Mouse (Mus musculus): ENCODE results near the gene Tbc1d1. TPM values are rescaled to one million over a fixed set of nuclear protein-coding genes. Genes with fewer than 3 reads are reported as not detected.

Gene Tbc1d1
- polyA plus RNA-seq, 1 experiment from 2014 or later = 39.9 TPM

DNA sequence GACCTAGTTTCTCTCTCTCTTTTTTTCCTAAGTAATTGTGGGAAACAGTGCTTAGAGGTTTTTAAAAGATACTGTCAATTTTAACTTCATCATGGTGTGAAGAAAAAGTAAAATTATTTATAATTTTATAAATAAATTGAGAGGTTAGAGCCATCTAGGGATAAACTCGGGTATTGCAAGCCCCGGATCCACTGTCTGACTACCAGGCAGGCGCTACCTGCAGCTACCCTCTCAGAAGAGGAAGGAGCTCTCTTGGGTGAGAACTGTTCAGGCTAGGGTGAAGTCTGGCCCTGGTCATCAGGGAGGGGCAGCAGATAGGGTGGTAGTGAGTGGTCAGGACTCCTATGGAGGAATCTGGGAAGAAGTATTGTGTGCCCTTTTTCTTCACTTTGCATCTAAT, 109.0 kb downstream of the Tbc1d1 start:
- ATAC-seq (ENCODE audit: low FRiP score, low TSS enrichment) = 0 out of 2 replicates have a peak, but pooled peaks have one; percentile 71
- H3K36me3 ChIP-seq (ENCODE audit: control insufficient read depth, insufficient read depth, low read length) = no peaks in the 10 kb centered on the region
- H3K9ac ChIP-seq (ENCODE audit: low read depth, low read length) = no peak overlapping the region
- H3K4me2 ChIP-seq (replicated peaks; ENCODE audit: low read depth, low read length) = no peak overlapping the region
- H3K27ac ChIP-seq (ENCODE audit: low read depth, low read length) = no peak overlapping the region
- WGBS = 28% methylated on average over 3 of the region's 3 CpGs
- no peaks in the 10 kb centered on the region for H3K9me3 ChIP-seq (ENCODE audit: control insufficient read depth, low read length)
- no peak overlapping the region for H3K4me3 ChIP-seq (ENCODE audit: low read length)
- H3K4me1 ChIP-seq (ENCODE audit: control insufficient read depth, insufficient read depth, low read length) = 0 out of 2 replicates have a peak, but pooled peaks cover 4% of the 10 kb centered on the region
- no peaks in the 10 kb centered on the region for H3K27me3 ChIP-seq (ENCODE audit: control insufficient read depth, insufficient read depth, low read length)

- ATAC-seq (ENCODE audit: low FRiP score, low TSS enrichment) = no peak
- Histone ChIP-seq H3K36me3 (ENCODE audit: control insufficient read depth, insufficient read depth, low read length) (peaks cover 1% of the 10 kb centered on the region; the same call in 1 of the 2 replicates), H3K27me3 (ENCODE audit: control insufficient read depth, insufficient read depth, low read length) (no peaks in the 10 kb centered on the region), H3K9me3 (ENCODE audit: control insufficient read depth, low read length) (no peaks in the 10 kb centered on the region), H3K4me3 (ENCODE audit: low read length) (no peak overlapping the region), H3K4me2 (replicated peaks; ENCODE audit: low read depth, low read length) (no peak overlapping the region), H3K4me1 (ENCODE audit: control insufficient read depth, insufficient read depth, low read length) (0 out of 2 replicates have a peak, but pooled peaks cover 4% of the 10 kb centered on the region), H3K27ac (ENCODE audit: low read depth, low read length) (no peak overlapping the region), H3K9ac (ENCODE audit: low read depth, low read length) (no peak overlapping the region)
- 77% methylated on average over 3 of the region's 3 CpGs for WGBS
Measured at GRCm38 (mm10) chr5:64265906-64266305, 109.8 kb downstream of the Tbc1d1 start.

GRCm38 (mm10) chr5:64266534-64266933, 110.4 kb downstream of the Tbc1d1 start:
- H3K27ac ChIP-seq (ENCODE audit: low read depth, low read length) = no peak overlapping the region
- 80% methylated on average over 2 of the region's 2 CpGs for WGBS
- H3K9ac ChIP-seq (ENCODE audit: low read depth, low read length) = no peak overlapping the region
- no peaks in the 10 kb centered on the region for H3K27me3 ChIP-seq (ENCODE audit: control insufficient read depth, insufficient read depth, low read length)
- no peak overlapping the region for H3K4me2 ChIP-seq (replicated peaks; ENCODE audit: low read depth, low read length)
- H3K36me3 ChIP-seq (ENCODE audit: control insufficient read depth, insufficient read depth, low read length) = peaks cover 7% of the 10 kb centered on the region
- H3K4me3 ChIP-seq (ENCODE audit: low read length) = no peak overlapping the region
- no peaks in the 10 kb centered on the region for H3K9me3 ChIP-seq (ENCODE audit: control insufficient read depth, low read length)
- 0 out of 2 replicates have a peak, but pooled peaks cover 4% of the 10 kb centered on the region for H3K4me1 ChIP-seq (ENCODE audit: control insufficient read depth, insufficient read depth, low read length)
- no peak for ATAC-seq (ENCODE audit: low FRiP score, low TSS enrichment)

GRCm38 (mm10) chr5:64267279-64267678, 111.2 kb downstream of the Tbc1d1 start:
- WGBS = 77% methylated on average over 9 of the region's 9 CpGs
- ATAC-seq (ENCODE audit: low FRiP score, low TSS enrichment) = no peak
- no peak overlapping the region for H3K9ac ChIP-seq (ENCODE audit: low read depth, low read length)

DNA sequence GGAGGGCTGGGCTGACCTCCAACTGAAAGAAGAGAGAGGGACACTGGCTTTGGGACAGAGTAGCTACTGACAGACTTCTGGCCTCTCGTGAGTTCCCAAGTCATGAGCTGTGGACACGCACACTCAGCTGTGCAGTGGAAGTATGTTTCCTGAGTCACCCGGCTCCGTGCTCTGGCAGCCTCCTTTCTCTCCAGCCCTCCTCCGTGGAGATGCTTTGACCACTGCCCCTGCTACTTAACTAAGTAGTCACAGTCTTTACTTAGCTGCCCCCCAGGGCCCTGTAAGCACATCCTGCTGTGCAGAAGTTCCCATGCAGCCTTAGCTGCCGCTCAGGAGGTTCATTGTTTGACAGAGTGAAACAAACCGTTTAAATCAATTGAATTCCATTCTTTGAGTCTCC, 113.6 kb downstream of the Tbc1d1 start:
- no peak for ATAC-seq (ENCODE audit: low FRiP score, low TSS enrichment)
- Histone ChIP-seq H3K9ac (ENCODE audit: low read depth, low read length) (no peak overlapping the region; the same call in 1 of the 2 replicates), H3K27ac (ENCODE audit: low read depth, low read length) (no peak overlapping the region), H3K36me3 (ENCODE audit: control insufficient read depth, insufficient read depth, low read length) (peaks cover 23% of the 10 kb centered on the region), H3K9me3 (ENCODE audit: control insufficient read depth, low read length) (no peaks in the 10 kb centered on the region), H3K4me2 (replicated peaks; ENCODE audit: low read depth, low read length) (no peak overlapping the region), H3K4me3 (ENCODE audit: low read length) (no peak overlapping the region), H3K4me1 (ENCODE audit: control insufficient read depth, insufficient read depth, low read length) (0 out of 2 replicates have a peak, but pooled peaks cover 4% of the 10 kb centered on the region), H3K27me3 (ENCODE audit: control insufficient read depth, insufficient read depth, low read length) (no peaks in the 10 kb centered on the region)
- 56% methylated on average over 7 of the region's 7 CpGs for WGBS

More at GRCm38 (mm10) chr5:64267279-64267678, 111.2 kb downstream of the Tbc1d1 start:
- Histone ChIP-seq H3K4me2 (replicated peaks; ENCODE audit: low read depth, low read length) (no peak overlapping the region), H3K27me3 (ENCODE audit: control insufficient read depth, insufficient read depth, low read length) (no peaks in the 10 kb centered on the region), H3K4me3 (ENCODE audit: low read length) (no peak overlapping the region), H3K4me1 (ENCODE audit: control insufficient read depth, insufficient read depth, low read length) (0 out of 2 replicates have a peak, but pooled peaks cover 4% of the 10 kb centered on the region), H3K27ac (ENCODE audit: low read depth, low read length) (no peak overlapping the region), H3K36me3 (ENCODE audit: control insufficient read depth, insufficient read depth, low read length) (peaks cover 12% of the 10 kb centered on the region), H3K9me3 (ENCODE audit: control insufficient read depth, low read length) (no peaks in the 10 kb centered on the region)

DNA sequence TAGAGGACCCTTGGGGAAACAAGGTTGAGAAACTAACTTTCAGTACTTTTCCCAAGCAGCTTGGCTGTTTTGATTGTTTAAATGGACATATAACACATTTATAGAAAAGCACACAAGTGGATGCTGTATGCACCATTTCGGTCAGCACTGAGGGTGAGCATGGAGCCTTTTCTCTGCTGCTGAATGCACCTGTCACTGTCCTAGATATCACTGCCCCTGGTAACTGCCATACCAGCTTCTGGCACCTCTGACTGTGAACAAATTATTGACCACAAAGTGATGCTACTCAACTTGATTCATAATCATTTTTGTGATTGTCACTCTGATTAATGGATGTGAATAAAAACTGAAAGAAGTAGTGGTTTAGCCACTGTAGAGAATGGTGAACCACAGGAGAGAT, 117.4 kb downstream of the Tbc1d1 start:
- Histone ChIP-seq H3K4me1 (ENCODE audit: control insufficient read depth, insufficient read depth, low read length) (0 out of 2 replicates have a peak, but pooled peaks cover 4% of the 10 kb centered on the region), H3K27ac (ENCODE audit: low read depth, low read length) (no peak overlapping the region), H3K4me3 (ENCODE audit: low read length) (no peak overlapping the region), H3K27me3 (ENCODE audit: control insufficient read depth, insufficient read depth, low read length) (no peaks in the 10 kb centered on the region), H3K9ac (ENCODE audit: low read depth, low read length) (no peak overlapping the region), H3K9me3 (ENCODE audit: control insufficient read depth, low read length) (no peaks in the 10 kb centered on the region), H3K36me3 (ENCODE audit: control insufficient read depth, insufficient read depth, low read length) (peaks cover 44% of the 10 kb centered on the region), H3K4me2 (replicated peaks; ENCODE audit: low read depth, low read length) (no peak overlapping the region)
- no peak for ATAC-seq (ENCODE audit: low FRiP score, low TSS enrichment)
- 91% methylated on average over 1 of the region's 1 CpGs for WGBS

- Histone ChIP-seq H3K4me3 (ENCODE audit: low read length) (no peak overlapping the region), H3K4me1 (ENCODE audit: control insufficient read depth, insufficient read depth, low read length) (0 out of 2 replicates have a peak, but pooled peaks cover 4% of the 10 kb centered on the region), H3K27ac (ENCODE audit: low read depth, low read length) (no peak overlapping the region), H3K9ac (ENCODE audit: low read depth, low read length) (no peak overlapping the region), H3K36me3 (ENCODE audit: control insufficient read depth, insufficient read depth, low read length) (peaks cover 46% of the 10 kb centered on the region), H3K9me3 (ENCODE audit: control insufficient read depth, low read length) (no peaks in the 10 kb centered on the region), H3K4me2 (replicated peaks; ENCODE audit: low read depth, low read length) (no peak overlapping the region), H3K27me3 (ENCODE audit: control insufficient read depth, insufficient read depth, low read length) (no peaks in the 10 kb centered on the region)
- no peak for ATAC-seq (ENCODE audit: low FRiP score, low TSS enrichment)
- WGBS = 87% methylated on average over 9 of the region's 9 CpGs
Measured at GRCm38 (mm10) chr5:64274296-64274695, 118.2 kb downstream of the Tbc1d1 start.

GRCm38 (mm10) chr5:64274738-64275451, 118.8 kb downstream of the Tbc1d1 start:
- peak; percentile 81; the same call in 1 of the 2 replicates for ATAC-seq (ENCODE audit: low FRiP score, low TSS enrichment)
- WGBS = 36% methylated on average over 17 of the region's 17 CpGs
- no peak overlapping the region for H3K9ac ChIP-seq (ENCODE audit: low read depth, low read length)

GRCm38 (mm10) chr5:64277646-64278191, 121.6 kb downstream of the Tbc1d1 start:
- no peak overlapping the region for H3K9ac ChIP-seq (ENCODE audit: low read depth, low read length)
- H3K36me3 ChIP-seq (ENCODE audit: control insufficient read depth, insufficient read depth, low read length) = peaks cover 51% of the 10 kb centered on the region
- WGBS = 83% methylated on average over 7 of the region's 7 CpGs
- ATAC-seq (ENCODE audit: low FRiP score, low TSS enrichment) = no peak
- no peak overlapping the region for H3K27ac ChIP-seq (ENCODE audit: low read depth, low read length)
- H3K4me2 ChIP-seq (replicated peaks; ENCODE audit: low read depth, low read length) = no peak overlapping the region
- H3K27me3 ChIP-seq (ENCODE audit: control insufficient read depth, insufficient read depth, low read length) = no peaks in the 10 kb centered on the region
- no peak overlapping the region for H3K4me3 ChIP-seq (ENCODE audit: low read length)
- H3K4me1 ChIP-seq (ENCODE audit: control insufficient read depth, insufficient read depth, low read length) = peaks cover 9% of the 10 kb centered on the region; the same call in 1 of the 2 replicates
- H3K9me3 ChIP-seq (ENCODE audit: control insufficient read depth, low read length) = no peaks in the 10 kb centered on the region

More at GRCm38 (mm10) chr5:64274738-64275451, 118.8 kb downstream of the Tbc1d1 start:
- Histone ChIP-seq H3K4me1 (ENCODE audit: control insufficient read depth, insufficient read depth, low read length) (peaks cover 4% of the 10 kb centered on the region; the same call in 1 of the 2 replicates), H3K36me3 (ENCODE audit: control insufficient read depth, insufficient read depth, low read length) (peaks cover 52% of the 10 kb centered on the region), H3K27me3 (ENCODE audit: control insufficient read depth, insufficient read depth, low read length) (no peaks in the 10 kb centered on the region), H3K9me3 (ENCODE audit: control insufficient read depth, low read length) (no peaks in the 10 kb centered on the region), H3K4me2 (replicated peaks; ENCODE audit: low read depth, low read length) (no peak overlapping the region), H3K4me3 (ENCODE audit: low read length) (no peak overlapping the region), H3K27ac (ENCODE audit: low read depth, low read length) (no peak overlapping the region)
